Mouse (Mus musculus) MEL (cell line): Measurements from ENCODE around the gene Podxl2. TPM values are rescaled to one million over a fixed set of nuclear protein-coding genes. Genes with fewer than 3 reads are reported as not detected.

Experiments
- DNase-seq: peaks from one replicate; pipeline ENCODE4 v3.0.0; 2011; ENCODE audit warnings: low read depth, low spot score
- H3K27ac ChIP-seq: 2 replicates; pipeline ENCODE4 v1.5.1; 2012; ENCODE audit warnings: low read depth, mild to moderate bottlenecking, control low read depth, low read length, moderate library complexity; ENCODE audit not compliant: control insufficient read depth
- H3K27me3 ChIP-seq, 2 experiments: fragments of 150-350 bp in 1 of 2; sonication (generic) in 1 of 2; 2 replicates each; pipeline ENCODE4 v1.6.1; 2012; ENCODE audit warnings: low read length in 2 of 2, mild to moderate bottlenecking in 2 of 2, improper control_type of control experiment in 1 of 2, moderate library complexity in 1 of 2; ENCODE audit not compliant: insufficient read depth in 2 of 2, control insufficient read depth in 1 of 2
- H3K36me3 ChIP-seq, 2 experiments: 2 replicates each; pipeline ENCODE4 v1.6.1; 2012 to 2014; ENCODE audit warnings: low read length in 2 of 2, improper control_type of control experiment in 1 of 2, inconsistent platforms in 1 of 2, mild to moderate bottlenecking in 1 of 2; ENCODE audit not compliant: insufficient read depth in 2 of 2, control insufficient read depth in 1 of 2
- H3K4me1 ChIP-seq, 2 experiments: fragments of 150-350 bp in 1 of 2; sonication (generic) in 1 of 2; 2 replicates each; pipeline ENCODE4 v1.6.1; 2012; ENCODE audit warnings: low read length in 2 of 2, improper control_type of control experiment in 1 of 2, mild to moderate bottlenecking in 1 of 2; ENCODE audit not compliant: insufficient read depth in 2 of 2, control insufficient read depth in 1 of 2
- H3K4me3 ChIP-seq, 2 experiments: fragments of 150-350 bp in 1 of 2; sonication (generic) in 1 of 2; 2 replicates each; pipeline ENCODE4 v1.5.1; 2012; ENCODE audit warnings: low read depth in 2 of 2, low read length in 2 of 2, mild to moderate bottlenecking in 2 of 2, moderate library complexity in 2 of 2, control low read depth in 1 of 2, improper control_type of control experiment in 1 of 2; ENCODE audit not compliant: control insufficient read depth in 1 of 2, insufficient read depth in 1 of 2
- H3K79me2 ChIP-seq: 2 replicates; pipeline ENCODE4 v1.6.1; 2012; ENCODE audit warnings: mild to moderate bottlenecking, low read length, moderate library complexity; ENCODE audit not compliant: control insufficient read depth, poor library complexity, insufficient read depth
- H3K9ac ChIP-seq: 2 replicates; pipeline ENCODE4 v1.6.1; 2012; ENCODE audit warnings: low read depth, mild to moderate bottlenecking, control low read depth, low read length, moderate library complexity; ENCODE audit not compliant: control insufficient read depth, poor library complexity, severe bottlenecking
- H3K9me3 ChIP-seq: fragments of 150-350 bp; sonication (generic); replicated peaks from 2 replicates; pipeline ENCODE4 v1.6.1; 2012; ENCODE audit warnings: mild to moderate bottlenecking, low read length, improper control_type of control experiment, moderate library complexity; ENCODE audit not compliant: insufficient read depth
- E2F4 ChIP-seq: IDR thresholded peaks from 2 replicates; pipeline ENCODE4 v1.6.1; 2011; ENCODE audit warnings: low read depth, low read length, improper control_type of control experiment, borderline replicate concordance
- ETS1 ChIP-seq: IDR thresholded peaks from 2 replicates; pipeline ENCODE4 v1.6.1; 2012; ENCODE audit warnings: low read depth, mild to moderate bottlenecking, inconsistent platforms, low read length, improper control_type of control experiment, moderate library complexity
- GABPA ChIP-seq: IDR thresholded peaks from 2 replicates; pipeline ENCODE4 v1.6.1; 2012; ENCODE audit warnings: low read depth, mild to moderate bottlenecking, inconsistent platforms, low read length, improper control_type of control experiment, moderate library complexity
- GATA1 ChIP-seq: IDR thresholded peaks from 2 replicates; pipeline ENCODE4 v1.6.1; 2011; ENCODE audit warnings: low read depth, low read length, improper control_type of control experiment
- HCFC1 ChIP-seq: IDR thresholded peaks from 2 replicates; pipeline ENCODE4 v1.6.1; 2012; ENCODE audit warnings: low read depth, mild to moderate bottlenecking, inconsistent platforms, low read length, improper control_type of control experiment, moderate library complexity
- JUND ChIP-seq: IDR thresholded peaks from 2 replicates; pipeline ENCODE4 v1.6.1; 2011; ENCODE audit warnings: low read depth, mild to moderate bottlenecking, improper control_type of control experiment, low read length
- MAZ ChIP-seq: IDR thresholded peaks from 2 replicates; pipeline ENCODE4 v1.6.1; 2012; ENCODE audit warnings: low read depth, mild to moderate bottlenecking, inconsistent platforms, low read length, improper control_type of control experiment
- MYB ChIP-seq: IDR thresholded peaks from 2 replicates; pipeline ENCODE4 v1.6.1; 2011; ENCODE audit warnings: mild to moderate bottlenecking, low read depth, low read length, improper control_type of control experiment
- MYC ChIP-seq: IDR thresholded peaks from 2 replicates; pipeline ENCODE4 v1.6.1; 2011; ENCODE audit warnings: low read depth, mild to moderate bottlenecking, low read length, improper control_type of control experiment, moderate library complexity
- NRF1 ChIP-seq: IDR thresholded peaks from 2 replicates; pipeline ENCODE4 v1.6.1; 2014; ENCODE audit warnings: low read depth, mild to moderate bottlenecking, inconsistent platforms, low read length, improper control_type of control experiment, moderate library complexity; ENCODE audit not compliant: poor library complexity, insufficient read depth, severe bottlenecking
- POLR2AphosphoS2 ChIP-seq: IDR thresholded peaks from 2 replicates; pipeline ENCODE4 v1.6.1; 2011; ENCODE audit warnings: low read length, improper control_type of control experiment
- RAD21 ChIP-seq: IDR thresholded peaks from 2 replicates; pipeline ENCODE4 v1.6.1; 2011; ENCODE audit warnings: mild to moderate bottlenecking, low read depth, low read length, improper control_type of control experiment
- USF2 ChIP-seq, 2 experiments: IDR thresholded peaks; 2 replicates each; pipeline ENCODE4 v1.6.1; 2011 to 2012; ENCODE audit warnings: improper control_type of control experiment in 2 of 2, low read length in 2 of 2, borderline replicate concordance in 1 of 2, inconsistent platforms in 1 of 2, low read depth in 1 of 2, mild to moderate bottlenecking in 1 of 2; ENCODE audit not compliant: insufficient read depth in 1 of 2
- ZKSCAN1 ChIP-seq: IDR thresholded peaks from 2 replicates; pipeline ENCODE4 v1.6.1; 2012; ENCODE audit warnings: low read depth, mild to moderate bottlenecking, inconsistent platforms, low read length, improper control_type of control experiment, moderate library complexity
- ZMIZ1 ChIP-seq: IDR thresholded peaks from 2 replicates; pipeline ENCODE4 v1.6.1; 2012; ENCODE audit warnings: low read depth, mild to moderate bottlenecking, inconsistent platforms, low read length, improper control_type of control experiment, moderate library complexity
- ZNF384 ChIP-seq: IDR thresholded peaks from 2 replicates; pipeline ENCODE4 v1.6.1; 2012; ENCODE audit warnings: low read depth, mild to moderate bottlenecking, inconsistent platforms, low read length, improper control_type of control experiment
- polyA plus RNA-seq, 2 experiments: library from polyadenylated mRNA; stranded (reverse) in 1 of 2; unstranded in 1 of 2; fragments of >175 nt in 1 of 2; fragments of >200 nt in 1 of 2; gene quantifications; 2 replicates each; pipeline versions ENCODE4 v1.2.1 to v1.2.4; 2012; ENCODE audit warnings: low replicate concordance in 2 of 2, low read depth in 1 of 2; ENCODE audit not compliant: insufficient read length in 2 of 2, insufficient read depth in 1 of 2, missing spikeins in 1 of 2
- total RNA-seq: library from RNA; depleted of rRNA; stranded (reverse); fragments of 300-350 nt; gene quantifications from 2 replicates; pipeline ENCODE4 v1.2.3, GENCODE M21; 2012

The Podxl2 gene
- total and polyA plus RNA-seq, 3 experiments: 0.10 TPM; not detected in 2

DNA sequence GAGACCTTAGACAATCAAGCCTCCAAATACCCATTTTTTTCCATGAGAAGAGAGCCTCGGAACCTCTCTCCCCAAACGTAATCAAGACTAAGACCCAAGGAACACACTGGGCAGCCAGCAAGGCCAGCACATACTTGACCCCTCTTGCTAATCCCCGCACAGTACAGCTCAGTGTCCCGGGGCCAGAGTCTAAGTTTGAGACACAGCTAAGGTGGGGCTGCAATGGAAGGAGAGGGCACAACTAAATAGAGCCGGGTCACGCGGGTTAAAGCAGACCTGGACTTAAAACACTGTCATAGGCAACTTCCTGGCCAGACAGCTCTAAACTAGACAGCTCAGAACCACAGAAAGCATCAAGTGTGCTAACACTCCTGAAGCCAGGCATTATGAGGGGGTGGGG, 16.0 kb upstream of the Podxl2 start:
- Histone ChIP-seq H3K27ac (no peak overlapping the region), H3K9ac (no peak overlapping the region), H3K36me3 (peaks cover 7 to 44% of the 10 kb centered on the region in 2 experiments), H3K9me3 (no peaks in the 10 kb centered on the region), H3K4me3 (no peak overlapping the region), H3K27me3 (no peaks in the 10 kb centered on the region), H3K4me1 (0 out of 4 replicates have a peak, but pooled peaks cover 0 to 2% of the 10 kb centered on the region in 2 experiments), H3K79me2 (peaks cover 10% of the 10 kb centered on the region)
- DNase-seq: no peak
- TF ChIP-seq MYB (no peak), HCFC1 (no peak), ZKSCAN1 (no peak), ZMIZ1 (no peak), GATA1 (no peak), MAZ (no peak), MYC (no peak), USF2 (IDR thresholded peaks at IDR 0.05; ENCODE audit: borderline replicate concordance in 1 of 2, insufficient read depth in 1 of 2, low read depth in 1 of 2, low read length in 2 of 2) (no peak), ZNF384 (no peak), E2F4 (no peak), POLR2AphosphoS2 (no peak), RAD21 (no peak), ETS1 (no peak), NRF1 (no peak)

DNA sequence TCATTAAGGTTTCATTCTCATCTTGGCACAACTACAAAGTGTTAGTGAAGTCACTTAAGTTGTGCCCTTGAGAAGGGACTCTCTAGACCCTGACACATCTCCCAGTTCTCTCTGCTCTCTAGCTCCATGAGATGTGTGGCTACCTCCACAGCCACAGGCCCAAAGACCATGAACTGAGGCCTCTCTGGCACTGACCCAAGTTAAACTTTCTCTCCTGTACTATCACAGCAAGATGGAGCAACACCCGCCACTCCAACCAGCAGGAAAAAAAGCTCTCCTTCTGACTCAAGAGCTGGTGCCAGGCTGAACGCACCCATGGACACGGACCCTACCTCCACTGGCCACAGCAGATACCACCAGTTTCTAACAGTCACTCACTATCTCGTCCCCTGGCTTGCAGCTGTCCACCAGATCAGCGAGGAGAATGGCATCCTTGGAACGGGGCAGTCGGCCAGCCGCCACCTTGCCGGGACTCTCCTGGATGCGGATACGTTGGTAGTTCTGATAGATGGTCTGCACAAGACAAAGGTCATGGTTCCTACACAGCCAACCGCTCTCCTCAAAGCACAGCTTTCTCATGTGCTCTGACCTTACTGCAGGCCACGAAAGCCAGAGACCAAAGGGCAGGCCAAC, 14.7 kb upstream of the Podxl2 start:
- Histone ChIP-seq H3K4me3 (no peak overlapping the region), H3K27me3 (no peaks in the 10 kb centered on the region), H3K9ac (no peak overlapping the region), H3K9me3 (no peaks in the 10 kb centered on the region), H3K79me2 (peaks cover 3% of the 10 kb centered on the region), H3K36me3 (peaks cover 0 to 47% of the 10 kb centered on the region in 2 experiments; a peak in 2 of 4 replicates), H3K27ac (no peak overlapping the region), H3K4me1 (no peaks in the 10 kb centered on the region)
- DNase-seq: no peak
- no peak for TF ChIP-seq MYC
- no peak for TF ChIP-seq ETS1
- TF ChIP-seq E2F4: no peak
- no peak for TF ChIP-seq GABPA
- TF ChIP-seq JUND: no peak
